Mouse (Mus musculus) small intestine, adult 2 months (tissue): ENCODE measurements around the gene Slc39a7.

Experiments used
- CTCF ChIP-seq: fragments of 200-500 bp; IDR thresholded peaks from 2 replicates; pipeline ENCODE4 v1.5.1; 2012; ENCODE audit warnings: low read depth, mild to moderate bottlenecking, control low read depth, inconsistent platforms, low read length, moderate library complexity, mixed read lengths; ENCODE audit not compliant: insufficient replicate concordance, insufficient read length; ENCODE audit errors: extremely low read depth
- POLR2A ChIP-seq: fragments of 200-500 bp; IDR thresholded peaks from 2 replicates; pipeline ENCODE4 v1.6.1; 2012; ENCODE audit warnings: low read depth, mild to moderate bottlenecking, control low read depth, inconsistent platforms, low read length, moderate library complexity

DNA sequence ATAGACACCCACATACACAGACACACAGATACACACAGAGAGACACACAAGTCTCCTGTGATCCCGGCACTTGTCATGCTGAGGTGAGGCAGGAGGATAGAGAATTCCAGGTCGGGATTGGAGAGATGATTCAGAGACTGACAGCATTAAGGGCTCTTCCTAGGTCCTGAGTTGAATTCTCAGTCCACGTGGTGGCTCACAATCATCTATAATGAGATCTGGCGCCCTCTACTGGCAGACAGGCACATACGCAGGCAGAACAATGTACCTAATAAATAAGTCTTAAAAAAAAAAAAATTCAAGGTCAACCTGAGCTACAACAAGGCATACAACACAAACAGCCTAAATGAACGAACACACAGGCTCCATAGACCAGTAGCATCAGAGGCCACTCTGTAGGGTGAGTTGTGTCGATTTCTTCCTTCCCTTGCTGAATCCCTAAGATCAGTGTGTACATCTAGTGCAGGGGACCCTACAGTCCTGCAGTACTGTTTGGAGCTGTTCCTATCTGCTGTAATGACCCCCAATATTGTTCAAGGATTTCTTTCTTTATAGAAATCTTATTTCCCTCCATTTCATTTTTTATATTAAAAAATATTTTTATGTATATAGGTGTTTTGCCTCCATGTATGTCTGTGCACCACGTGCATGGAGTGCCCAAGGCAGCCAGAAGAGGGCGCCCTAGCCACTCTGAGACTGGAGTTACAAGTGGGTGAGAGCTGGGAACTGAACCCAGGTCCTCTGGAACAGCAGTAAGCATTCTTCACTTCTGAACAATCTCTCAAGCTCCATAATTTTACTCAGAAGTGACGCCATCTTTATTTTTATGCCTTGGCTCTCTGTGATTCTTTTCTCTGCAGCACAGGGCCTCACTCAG is 39.5 kb downstream of the Slc39a7 start:
- no peak for TF ChIP-seq POLR2A
- peak; percentile 55; the same call in 1 of the 2 replicates for TF ChIP-seq CTCF
